ENCODE assay signal across 7 mouse cellular contexts in genomic region chr15:79261757-79262156, GRCm38 (mm10). TPM values are rescaled to one million over a fixed set of nuclear protein-coding genes. Genes with fewer than 3 reads are reported as not detected.
A peak's percentile ranks its signal among the peaks of the same experiment; 100 is the strongest.
DNase-seq lines count a peak whose midpoint lies in the region; ATAC-seq lines count a peak whose summit lies in the region.

No protein-coding gene starts in this region.

- H3K27me3 ChIP-seq in megakaryocyte, embryonic 14.5 days (replicated peaks) = peaks cover 87% of the 10 kb centered on the region
- H3K27me3 ChIP-seq in forebrain, embryonic 12.5 days = peaks cover 67% of the 10 kb centered on the region
- peaks cover 65% of the 10 kb centered on the region for H3K27me3 ChIP-seq in limb, embryonic 13.5 days
- H3K27me3 ChIP-seq in stomach, embryonic 15.5 days (replicated peaks) = peaks cover 27% of the 10 kb centered on the region

- peak overlapping the region; percentile 72 for H3K9ac ChIP-seq in forebrain, embryonic 12.5 days
- peak overlapping the region; percentile 79 for H3K9ac ChIP-seq in limb, embryonic 13.5 days
- H3K9ac ChIP-seq in stomach, embryonic 15.5 days = peak overlapping the region; percentile 38

- no peak overlapping the region for H3K27ac ChIP-seq in forebrain, embryonic 12.5 days
- H3K27ac ChIP-seq in limb, embryonic 13.5 days = no peak overlapping the region
- H3K27ac ChIP-seq in stomach, embryonic 15.5 days = no peak overlapping the region

- ATAC-seq in megakaryocyte, adult 5-6 weeks (ENCODE audit: poor library complexity, severe bottlenecking) = no peak
- peak; percentile 51 for ATAC-seq in forebrain, embryonic 12.5 days (ENCODE audit: low FRiP score)
- ATAC-seq in limb, embryonic 13.5 days (ENCODE audit: low FRiP score, low read depth) = peak; percentile 44
- ATAC-seq in stomach, embryonic 15.5 days (ENCODE audit: insufficient read depth, low FRiP score, low read depth) = peak; percentile 23; the same call in 1 of the 2 replicates

- 0% methylated on average over 21 of the region's 28 CpGs for WGBS in forebrain, embryonic 12.5 days
- WGBS in limb, embryonic 13.5 days = 0% methylated on average over 23 of the region's 28 CpGs
- WGBS in stomach, embryonic 15.5 days = 0% methylated on average over 26 of the region's 28 CpGs

- H3K36me3 ChIP-seq in megakaryocyte, embryonic 14.5 days (replicated peaks; ENCODE audit: low read length) = no peaks in the 10 kb centered on the region
- H3K36me3 ChIP-seq in forebrain, embryonic 12.5 days (replicated peaks) = no peaks in the 10 kb centered on the region
- H3K36me3 ChIP-seq in limb, embryonic 13.5 days = no peaks in the 10 kb centered on the region
- no peaks in the 10 kb centered on the region for H3K36me3 ChIP-seq in stomach, embryonic 15.5 days

- DNase-seq in adrenal gland, postnatal 10 days = no peak
- no peak for DNase-seq in adrenal gland, adult 2 months

- peak overlapping the region; percentile 89 for H3K4me3 ChIP-seq in megakaryocyte, embryonic 14.5 days (replicated peaks)
- peak overlapping the region; percentile 67 for H3K4me3 ChIP-seq in forebrain, embryonic 12.5 days (replicated peaks)
- H3K4me3 ChIP-seq in limb, embryonic 13.5 days = peak overlapping the region; percentile 70
- H3K4me3 ChIP-seq in stomach, embryonic 15.5 days (replicated peaks) = peak overlapping the region; percentile 61

- H3K9me3 ChIP-seq in megakaryocyte, embryonic 14.5 days = peaks cover 18% of the 10 kb centered on the region
- H3K9me3 ChIP-seq in forebrain, embryonic 12.5 days = no peaks in the 10 kb centered on the region
- H3K9me3 ChIP-seq in limb, embryonic 13.5 days = no peaks in the 10 kb centered on the region
- no peaks in the 10 kb centered on the region for H3K9me3 ChIP-seq in stomach, embryonic 15.5 days

- peaks cover 14% of the 10 kb centered on the region for H3K4me1 ChIP-seq in megakaryocyte, embryonic 14.5 days
- H3K4me1 ChIP-seq in forebrain, embryonic 12.5 days = peaks cover 13% of the 10 kb centered on the region
- peaks cover 10% of the 10 kb centered on the region for H3K4me1 ChIP-seq in limb, embryonic 13.5 days
- peaks cover 17% of the 10 kb centered on the region for H3K4me1 ChIP-seq in stomach, embryonic 15.5 days

- peak overlapping the region; percentile 100 for H3K4me2 ChIP-seq in forebrain, embryonic 12.5 days
- H3K4me2 ChIP-seq in limb, embryonic 13.5 days (replicated peaks) = peak overlapping the region; percentile 99
- peak overlapping the region; percentile 100 for H3K4me2 ChIP-seq in stomach, embryonic 15.5 days

RNA-seq across cellular contexts. Expression of gene Slc16a8, which starts 7.2 kb away (rescaled TPM):
- not detected in 2 replicates for polyA plus RNA-seq in megakaryocyte, embryonic 14.5 days (2012; ENCODE audit: insufficient read depth, low replicate concordance)
- total RNA-seq in megakaryocyte, adult 5-6 weeks (2015) = not detected in 2 replicates
- not detected in 2 replicates for total RNA-seq in megakaryocyte, adult 5-6 weeks (2017)
- polyA plus RNA-seq in forebrain, embryonic 12.5 days (2016; fragmentation: Nextera tagmentation; extraction: Ambion mirVana) = 0.32 and 0.33 TPM in 2 replicates
- 0.33 and 0.59 TPM in 2 replicates for polyA plus RNA-seq in limb, embryonic 13.5 days (2015; fragmentation: Nextera tagmentation; extraction: Ambion mirVana)
- polyA plus RNA-seq in stomach, embryonic 15.5 days (2015; fragmentation: Nextera tagmentation; extraction: Ambion mirVana) = 0.22 and 0.28 TPM in 2 replicates
- total RNA-seq in adrenal gland, postnatal 10 days (2021) = under 1 TPM in 1 of 2 experiments, not detected in 1; 0.15 TPM
- not detected for total RNA-seq in adrenal gland, adult 2 months (2021)
- polyA plus RNA-seq in adrenal gland, adult 2 months (2012; rRNA removed) = 0.07 and 0.61 TPM in 2 replicates

RNA-seq across cellular contexts. Expression of gene Baiap2l2, which starts 23.6 kb away (rescaled TPM):
- 1.9 TPM in 1 of 2 replicates, not detected in the other for polyA plus RNA-seq in megakaryocyte, embryonic 14.5 days (2012; ENCODE audit: insufficient read depth, low replicate concordance)
- not detected in 2 replicates for total RNA-seq in megakaryocyte, adult 5-6 weeks (2015)
- total RNA-seq in megakaryocyte, adult 5-6 weeks (2017) = not detected in 2 replicates
- 0.96 and 1.4 TPM in 2 replicates for polyA plus RNA-seq in forebrain, embryonic 12.5 days (2016; fragmentation: Nextera tagmentation; extraction: Ambion mirVana)
- 8.8 and 11.7 TPM in 2 replicates for polyA plus RNA-seq in limb, embryonic 13.5 days (2015; fragmentation: Nextera tagmentation; extraction: Ambion mirVana)
- 8.4 and 9.1 TPM in 2 replicates for polyA plus RNA-seq in stomach, embryonic 15.5 days (2015; fragmentation: Nextera tagmentation; extraction: Ambion mirVana)
- under 1 TPM; 0.85 to 0.99 TPM for total RNA-seq in adrenal gland, postnatal 10 days (2021)
- total RNA-seq in adrenal gland, adult 2 months (2021) = under 1 TPM in 1 of 2 experiments, not detected in 1; 0.24 TPM
- polyA plus RNA-seq in adrenal gland, adult 2 months (2012; rRNA removed) = 1.5 and 8.5 TPM in 2 replicates

RNA-seq across cellular contexts. Expression of gene Gm49486, which starts 32.6 kb away (rescaled TPM):
- polyA plus RNA-seq in megakaryocyte, embryonic 14.5 days (2012; ENCODE audit: insufficient read depth, low replicate concordance) = not detected in 2 replicates
- total RNA-seq in megakaryocyte, adult 5-6 weeks (2015) = 0.16 and 0.20 TPM in 2 replicates
- not detected in 2 replicates for total RNA-seq in megakaryocyte, adult 5-6 weeks (2017)
- 0.49 and 0.72 TPM in 2 replicates for polyA plus RNA-seq in forebrain, embryonic 12.5 days (2016; fragmentation: Nextera tagmentation; extraction: Ambion mirVana)
- polyA plus RNA-seq in limb, embryonic 13.5 days (2015; fragmentation: Nextera tagmentation; extraction: Ambion mirVana) = 1.3 and 1.4 TPM in 2 replicates
- polyA plus RNA-seq in stomach, embryonic 15.5 days (2015; fragmentation: Nextera tagmentation; extraction: Ambion mirVana) = 0.61 and 0.65 TPM in 2 replicates
- under 1 TPM; 0.24 to 0.45 TPM for total RNA-seq in adrenal gland, postnatal 10 days (2021)
- total RNA-seq in adrenal gland, adult 2 months (2021) = not detected
- polyA plus RNA-seq in adrenal gland, adult 2 months (2012; rRNA removed) = not detected in 2 replicates

RNA-seq across cellular contexts. Expression of gene Pick1, which starts 32.8 kb away (rescaled TPM):
- 9.5 and 16.0 TPM in 2 replicates for polyA plus RNA-seq in megakaryocyte, embryonic 14.5 days (2012; ENCODE audit: insufficient read depth, low replicate concordance)
- 2.8 and 3.0 TPM in 2 replicates for total RNA-seq in megakaryocyte, adult 5-6 weeks (2015)
- 4.5 and 5.1 TPM in 2 replicates for total RNA-seq in megakaryocyte, adult 5-6 weeks (2017)
- polyA plus RNA-seq in forebrain, embryonic 12.5 days (2016; fragmentation: Nextera tagmentation; extraction: Ambion mirVana) = 64.5 and 67.5 TPM in 2 replicates
- 52.7 and 57.4 TPM in 2 replicates for polyA plus RNA-seq in limb, embryonic 13.5 days (2015; fragmentation: Nextera tagmentation; extraction: Ambion mirVana)
- 47.6 and 51.4 TPM in 2 replicates for polyA plus RNA-seq in stomach, embryonic 15.5 days (2015; fragmentation: Nextera tagmentation; extraction: Ambion mirVana)
- total RNA-seq in adrenal gland, postnatal 10 days (2021) = 10 to 100 TPM; 18.9 to 28.4 TPM
- total RNA-seq in adrenal gland, adult 2 months (2021) = 10 to 100 TPM; 14.6 to 18.5 TPM
- 17.4 and 19.7 TPM in 2 replicates for polyA plus RNA-seq in adrenal gland, adult 2 months (2012; rRNA removed)
